Mouse (Mus musculus) kidney, adult 2 months (tissue): ENCODE measurements at regions not wholly inside any gene's neighbourhood (a gene's known extent, or its start where the extent isn't known, plus 50 kb on each side); places are given as distances from the start of the nearest gene placed in this dataset.

Source experiments
- CTCF ChIP-seq: fragments of 200-500 bp; conservative IDR thresholded peaks from 2 replicates; pipeline ENCODE4 v1.5.1; 2011; ENCODE audit warnings: low read depth, mild to moderate bottlenecking, control low read depth, low read length, moderate library complexity, mixed read lengths; ENCODE audit not compliant: insufficient read depth, insufficient read length
- POLR2A ChIP-seq: fragments of 200-500 bp; IDR thresholded peaks from one replicate; pipeline ENCODE4 v1.6.1; 2011; ENCODE audit warnings: low read depth, low read length, control low read depth

GRCm38 (mm10) chr6:50053086-50053485, 57.0 kb upstream of the Mpp6 start:
- TF ChIP-seq CTCF (no peak), POLR2A (no peak)
